Mouse (Mus musculus): ENCODE results near the gene Esf1. TPM values are rescaled to one million over a fixed set of nuclear protein-coding genes. Genes with fewer than 3 reads are reported as not detected.
"Not testable (repeated sequence)": the region's sequence is repeated elsewhere in the genome, so short reads cannot be mapped to it uniquely, and the experiment has no call there.

The Esf1 gene
- polyA plus RNA-seq, 1 experiment: 1.7 TPM

GRCm38 (mm10) chr2:140099971-140100370 lies 70.4 kb downstream of the Esf1 start:
- WGBS: 91% methylated on average over 3 of the region's 3 CpGs
- TF ChIP-seq POLR2A (IDR thresholded peaks at IDR 0.05; ENCODE audit: control insufficient read depth, extremely low read depth, insufficient read depth, low read length, poor library complexity) (no peak), CTCF (IDR thresholded peaks at IDR 0.05; ENCODE audit: borderline replicate concordance, control insufficient read depth, extremely low read depth, insufficient read depth, low read length, poor library complexity) (no peak)
- no peak overlapping the region for H3K4me3 ChIP-seq (ENCODE audit: control insufficient read depth, insufficient read depth, low read length)
- H3K4me1 ChIP-seq (replicated peaks; ENCODE audit: control insufficient read depth, insufficient read depth, low read length): no peaks in the 10 kb centered on the region
- no peak for DNase-seq
- no peaks in the 10 kb centered on the region for H3K36me3 ChIP-seq (ENCODE audit: control insufficient read depth, insufficient read depth, low read length)
- no peaks in the 10 kb centered on the region for H3K27me3 ChIP-seq (ENCODE audit: control insufficient read depth, insufficient read depth, low read length)
- no peak overlapping the region for H3K27ac ChIP-seq (ENCODE audit: control insufficient read depth, insufficient read depth, low read length)

- no peak overlapping the region for H3K27ac ChIP-seq (ENCODE audit: control insufficient read depth, insufficient read depth, low read length)
- H3K4me1 ChIP-seq (replicated peaks; ENCODE audit: control insufficient read depth, insufficient read depth, low read length): no peaks in the 10 kb centered on the region
- no peak overlapping the region for H3K4me3 ChIP-seq (ENCODE audit: control insufficient read depth, insufficient read depth, low read length)
- no peaks in the 10 kb centered on the region for H3K27me3 ChIP-seq (ENCODE audit: control insufficient read depth, insufficient read depth, low read length)
- WGBS: 88% methylated on average over 3 of the region's 3 CpGs
- TF ChIP-seq CTCF (IDR thresholded peaks at IDR 0.05; ENCODE audit: borderline replicate concordance, control insufficient read depth, extremely low read depth, insufficient read depth, low read length, poor library complexity): no peak
- TF ChIP-seq POLR2A (IDR thresholded peaks at IDR 0.05; ENCODE audit: control insufficient read depth, extremely low read depth, insufficient read depth, low read length, poor library complexity): no peak
- H3K36me3 ChIP-seq (ENCODE audit: control insufficient read depth, insufficient read depth, low read length): no peaks in the 10 kb centered on the region
- DNase-seq: no peak
These were observed 73.2 kb downstream of the Esf1 start for GRCm38 (mm10) chr2:140097131-140097591.

GRCm38 (mm10) chr2:140096034-140096433 lies 74.3 kb downstream of the Esf1 start:
- Histone ChIP-seq H3K4me1 (replicated peaks; ENCODE audit: control insufficient read depth, insufficient read depth, low read length) (no peaks in the 10 kb centered on the region), H3K27ac (ENCODE audit: control insufficient read depth, insufficient read depth, low read length) (no peak overlapping the region), H3K4me3 (ENCODE audit: control insufficient read depth, insufficient read depth, low read length) (no peak overlapping the region), H3K27me3 (ENCODE audit: control insufficient read depth, insufficient read depth, low read length) (no peaks in the 10 kb centered on the region), H3K36me3 (ENCODE audit: control insufficient read depth, insufficient read depth, low read length) (no peaks in the 10 kb centered on the region)
- 89% methylated on average over 5 of the region's 5 CpGs for whole genome bisulfite sequencing
- no peak for DNase-seq
- TF ChIP-seq CTCF (IDR thresholded peaks at IDR 0.05; ENCODE audit: borderline replicate concordance, control insufficient read depth, extremely low read depth, insufficient read depth, low read length, poor library complexity) (no peak), POLR2A (IDR thresholded peaks at IDR 0.05; ENCODE audit: control insufficient read depth, extremely low read depth, insufficient read depth, low read length, poor library complexity) (no peak)

GRCm38 (mm10) chr2:140093433-140093832 lies 76.9 kb downstream of the Esf1 start:
- Histone ChIP-seq H3K27ac (ENCODE audit: control insufficient read depth, insufficient read depth, low read length) (no peak overlapping the region), H3K36me3 (ENCODE audit: control insufficient read depth, insufficient read depth, low read length) (no peaks in the 10 kb centered on the region), H3K4me1 (replicated peaks; ENCODE audit: control insufficient read depth, insufficient read depth, low read length) (no peaks in the 10 kb centered on the region), H3K4me3 (ENCODE audit: control insufficient read depth, insufficient read depth, low read length) (no peak overlapping the region), H3K27me3 (ENCODE audit: control insufficient read depth, insufficient read depth, low read length) (no peaks in the 10 kb centered on the region)
- TF ChIP-seq POLR2A (IDR thresholded peaks at IDR 0.05; ENCODE audit: control insufficient read depth, extremely low read depth, insufficient read depth, low read length, poor library complexity) (no peak), CTCF (IDR thresholded peaks at IDR 0.05; ENCODE audit: borderline replicate concordance, control insufficient read depth, extremely low read depth, insufficient read depth, low read length, poor library complexity) (no peak)
- no peak for DNase-seq
- 92% methylated on average over 5 of the region's 5 CpGs for WGBS

- TF ChIP-seq POLR2A (IDR thresholded peaks at IDR 0.05; ENCODE audit: control insufficient read depth, extremely low read depth, insufficient read depth, low read length, poor library complexity): no peak
- TF ChIP-seq CTCF (IDR thresholded peaks at IDR 0.05; ENCODE audit: borderline replicate concordance, control insufficient read depth, extremely low read depth, insufficient read depth, low read length, poor library complexity): no peak
- no peak for DNase-seq
- no peaks in the 10 kb centered on the region for H3K36me3 ChIP-seq (ENCODE audit: control insufficient read depth, insufficient read depth, low read length)
- no peaks in the 10 kb centered on the region for H3K27me3 ChIP-seq (ENCODE audit: control insufficient read depth, insufficient read depth, low read length)
- 96% methylated on average over 7 of the region's 7 CpGs for WGBS
- no peaks in the 10 kb centered on the region for H3K4me1 ChIP-seq (replicated peaks; ENCODE audit: control insufficient read depth, insufficient read depth, low read length)
- no peak overlapping the region for H3K27ac ChIP-seq (ENCODE audit: control insufficient read depth, insufficient read depth, low read length)
- no peak overlapping the region for H3K4me3 ChIP-seq (ENCODE audit: control insufficient read depth, insufficient read depth, low read length)
These were observed 86.1 kb downstream of the Esf1 start for GRCm38 (mm10) chr2:140084245-140084644.

- Histone ChIP-seq H3K36me3 (ENCODE audit: control insufficient read depth, insufficient read depth, low read length) (no peaks in the 10 kb centered on the region), H3K27me3 (ENCODE audit: control insufficient read depth, insufficient read depth, low read length) (no peaks in the 10 kb centered on the region), H3K4me3 (ENCODE audit: control insufficient read depth, insufficient read depth, low read length) (no peak overlapping the region), H3K27ac (ENCODE audit: control insufficient read depth, insufficient read depth, low read length) (no peak overlapping the region), H3K4me1 (replicated peaks; ENCODE audit: control insufficient read depth, insufficient read depth, low read length) (no peaks in the 10 kb centered on the region)
- no peak for DNase-seq
- no peak for TF ChIP-seq CTCF (IDR thresholded peaks at IDR 0.05; ENCODE audit: borderline replicate concordance, control insufficient read depth, extremely low read depth, insufficient read depth, low read length, poor library complexity)
- no peak for TF ChIP-seq POLR2A (IDR thresholded peaks at IDR 0.05; ENCODE audit: control insufficient read depth, extremely low read depth, insufficient read depth, low read length, poor library complexity)
- WGBS: 81% methylated on average over 11 of the region's 11 CpGs
These were observed 89.4 kb downstream of the Esf1 start for GRCm38 (mm10) chr2:140080747-140081577.

GRCm38 (mm10) chr2:140079284-140079683 lies 91.1 kb downstream of the Esf1 start:
- not testable (repeated sequence) for H3K4me3 ChIP-seq (ENCODE audit: control insufficient read depth, insufficient read depth, low read length); H3K27me3 ChIP-seq (ENCODE audit: control insufficient read depth, insufficient read depth, low read length); H3K4me1 ChIP-seq (replicated peaks; ENCODE audit: control insufficient read depth, insufficient read depth, low read length); H3K27ac ChIP-seq (ENCODE audit: control insufficient read depth, insufficient read depth, low read length); H3K36me3 ChIP-seq (ENCODE audit: control insufficient read depth, insufficient read depth, low read length); DNase-seq
